Mouse (Mus musculus): ENCODE measurements around the gene Tbk1.

DNA sequence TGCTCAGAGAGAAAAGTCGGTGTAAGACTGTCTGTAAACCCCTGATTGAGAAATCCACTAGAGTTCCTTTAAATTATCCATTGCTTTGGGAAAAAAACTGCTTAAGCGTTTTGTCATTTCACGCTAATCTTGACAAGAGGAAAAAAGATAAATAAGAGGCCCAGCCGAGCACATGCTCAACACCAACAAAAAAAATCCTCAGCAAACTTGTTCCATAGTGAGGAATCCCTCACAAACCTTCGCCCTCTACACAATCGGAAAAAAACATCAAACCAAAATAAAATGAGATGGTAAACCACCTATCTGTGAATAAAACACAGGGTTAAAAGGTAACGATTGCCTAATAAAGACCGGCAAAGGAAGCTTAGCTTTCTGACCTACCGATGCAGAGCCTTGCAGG lies 38.4 kb upstream of the Tbk1 start:
- TF ChIP-seq POLR2A (IDR thresholded peaks at IDR 0.05; ENCODE audit: low read depth, low read length) (no peak), CTCF (conservative IDR thresholded peaks at IDR 0.05; ENCODE audit: insufficient read depth, insufficient read length, low read depth, low read length) (no peak)
